Mouse (Mus musculus) hindlimb bud, embryonic 11.5 days (tissue): ENCODE measurements around the gene Lin28a.
A peak's percentile ranks its signal among the peaks of the same experiment; 100 is the strongest.
"Not testable (repeated sequence)": the region's sequence is repeated elsewhere in the genome, so short reads cannot be mapped to it uniquely, and the experiment has no call there.

Source experiments
- DNase-seq: peaks from one replicate; pipeline ENCODE4 v3.0.0-alpha.2; 2012; ENCODE audit warnings: low read depth, low spot score; ENCODE audit errors: extremely low spot score

Lin28a gene

GRCm38 (mm10) chr4:133988289-133988688 is 30.4 kb downstream of the Lin28a start:
- not testable (repeated sequence) for DNase-seq

GRCm38 (mm10) chr4:133982936-133983335 is 35.7 kb downstream of the Lin28a start:
- no peak for DNase-seq

DNA sequence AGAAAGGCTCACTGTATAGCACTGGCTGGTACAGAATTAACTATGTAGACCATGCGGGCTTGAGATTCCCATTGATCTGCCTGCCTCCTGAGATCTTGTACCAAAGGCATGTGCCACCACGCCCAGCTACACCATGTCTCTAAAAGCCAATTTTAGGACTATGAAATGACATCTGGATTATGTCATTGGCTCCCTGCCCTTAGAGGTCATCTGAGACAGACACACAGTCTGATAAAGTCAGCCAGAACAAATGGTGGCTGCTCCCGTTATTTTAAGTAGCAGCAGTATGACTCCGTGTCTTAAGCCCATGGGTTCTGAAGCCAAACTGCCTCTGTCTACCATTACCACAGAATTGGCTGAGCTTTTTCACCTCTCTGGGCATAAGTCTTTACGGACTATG is 38.1 kb downstream of the Lin28a start:
- DNase-seq: no peak

- DNase-seq: no peak
Observed at GRCm38 (mm10) chr4:133978021-133978711, 40.5 kb downstream of the Lin28a start.

DNA sequence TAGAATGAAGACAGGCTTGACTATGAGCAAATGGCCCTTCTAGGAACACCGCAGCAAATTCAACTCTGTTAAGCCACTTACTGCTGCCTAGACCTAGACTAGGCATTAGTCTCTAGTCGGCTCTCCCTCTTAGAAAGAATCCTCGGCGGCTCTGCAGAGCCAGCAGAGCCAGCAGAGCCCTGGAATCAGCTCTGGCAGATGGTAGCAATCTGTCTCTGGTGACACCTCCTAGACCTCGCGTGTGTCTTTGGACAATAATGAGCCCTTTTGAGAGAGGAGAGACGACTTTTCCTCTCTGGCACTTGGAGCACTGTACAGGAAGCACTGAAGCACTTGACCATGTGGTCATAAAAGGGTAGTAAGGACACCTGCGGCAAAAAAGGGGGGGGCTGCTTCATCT is 46.9 kb downstream of the Lin28a start:
- no peak for DNase-seq

GRCm38 (mm10) chr4:133970876-133971275 is 47.8 kb downstream of the Lin28a start:
- no peak for DNase-seq

- no peak for DNase-seq
Observed at GRCm38 (mm10) chr4:133970196-133970595, 48.4 kb downstream of the Lin28a start.

GRCm38 (mm10) chr4:133969114-133969770 is 49.4 kb downstream of the Lin28a start:
- no peak for DNase-seq

DNA sequence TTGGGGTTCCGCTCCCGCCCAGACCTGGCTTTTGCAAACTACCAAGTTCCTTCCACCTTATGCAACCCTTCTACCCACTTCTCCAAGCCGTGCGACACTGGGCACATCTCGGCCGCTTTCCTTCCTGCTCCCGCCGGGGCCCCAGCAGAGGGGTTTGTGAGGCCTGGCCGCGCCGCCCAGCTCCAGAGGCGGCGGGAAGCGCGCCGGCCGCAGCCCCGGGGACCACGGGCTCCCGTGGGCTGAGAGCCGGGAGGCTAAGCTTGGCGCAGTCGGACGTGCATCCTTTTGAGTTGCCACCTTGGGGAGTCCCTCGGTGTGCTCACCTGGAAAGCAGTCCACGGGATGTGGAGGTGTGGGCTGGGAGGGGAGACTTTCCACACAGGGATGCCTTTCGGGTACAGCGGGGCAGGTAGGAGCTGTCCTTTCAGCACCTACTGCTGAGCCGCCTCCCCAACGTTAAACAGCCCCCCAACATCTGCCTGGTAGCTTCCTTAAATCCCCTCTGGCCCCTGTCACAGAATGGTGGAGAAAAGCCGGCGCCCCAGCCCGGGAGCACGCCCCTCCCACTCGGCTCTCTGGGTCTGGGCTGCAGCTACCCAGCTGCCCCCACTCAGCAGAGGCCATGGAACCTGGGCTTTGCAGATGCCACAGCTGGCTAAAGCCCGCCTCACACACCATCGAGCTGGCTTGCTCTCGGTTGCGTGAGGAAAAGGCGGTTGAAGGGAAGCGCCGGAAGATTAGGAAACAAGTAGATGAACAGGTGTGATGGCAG is 50.3 kb downstream of the Lin28a start, which contains the start of gene Hmgn2:
Gene Hmgn2, minus strand, starts transcription at position 501 of the 772 bp plus-strand sequence.
- no peak for DNase-seq

DNA sequence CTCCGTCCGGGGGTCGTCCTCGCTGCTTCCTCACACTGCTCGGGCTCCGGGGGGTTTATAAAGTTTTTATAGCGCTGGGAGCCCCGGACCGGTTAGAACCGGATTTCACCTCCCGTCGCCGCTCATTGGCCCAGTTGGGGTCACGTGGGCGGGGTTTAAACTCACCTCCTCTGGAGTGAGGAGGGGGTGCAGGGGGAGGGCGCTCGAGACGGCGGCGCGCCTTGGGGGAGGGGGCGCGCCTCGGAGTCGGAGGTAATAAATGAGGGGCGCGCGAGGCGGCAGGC is 50.8 kb downstream of the Lin28a start:
- peak; percentile 85 for DNase-seq

DNA sequence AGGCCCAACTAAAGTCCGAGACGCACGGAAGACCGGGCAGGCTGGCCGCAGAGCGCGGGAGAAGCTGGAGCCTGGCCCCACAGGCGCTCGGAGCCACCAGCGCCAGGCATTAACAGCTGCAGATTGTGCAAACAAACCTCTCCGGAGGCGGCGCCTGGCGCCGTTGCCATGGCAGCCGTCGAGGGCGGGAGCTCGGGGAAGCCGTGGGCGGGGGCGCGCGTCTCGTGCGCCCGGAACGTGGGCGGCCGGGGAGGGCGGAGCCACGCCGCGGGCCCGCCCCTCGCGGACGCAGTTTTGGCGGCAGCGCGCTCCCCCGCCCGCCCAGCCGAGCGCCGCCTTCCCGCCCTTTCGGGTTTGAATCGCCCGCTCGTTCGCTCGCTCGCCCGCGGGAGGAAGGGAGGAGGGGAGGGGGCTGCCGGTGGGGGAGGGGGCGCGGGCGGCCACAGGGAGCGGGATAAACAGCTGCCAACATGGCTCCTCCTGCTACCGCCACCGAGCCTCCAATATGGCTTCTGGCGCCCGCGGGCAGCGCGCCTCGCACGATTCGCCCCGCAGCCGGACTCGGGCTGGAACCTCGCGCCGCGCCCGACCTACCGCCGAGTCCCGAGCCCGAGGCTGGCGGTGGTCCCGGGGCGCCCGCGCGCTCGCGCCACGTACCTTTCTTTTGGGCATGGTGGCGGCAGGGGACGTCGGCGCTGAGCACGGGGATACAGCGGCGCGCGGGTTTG is 51.3 kb downstream of the Lin28a start:
- no peak for DNase-seq

GRCm38 (mm10) chr4:133966271-133966940 is 52.2 kb downstream of the Lin28a start:
- DNase-seq: no peak

DNA sequence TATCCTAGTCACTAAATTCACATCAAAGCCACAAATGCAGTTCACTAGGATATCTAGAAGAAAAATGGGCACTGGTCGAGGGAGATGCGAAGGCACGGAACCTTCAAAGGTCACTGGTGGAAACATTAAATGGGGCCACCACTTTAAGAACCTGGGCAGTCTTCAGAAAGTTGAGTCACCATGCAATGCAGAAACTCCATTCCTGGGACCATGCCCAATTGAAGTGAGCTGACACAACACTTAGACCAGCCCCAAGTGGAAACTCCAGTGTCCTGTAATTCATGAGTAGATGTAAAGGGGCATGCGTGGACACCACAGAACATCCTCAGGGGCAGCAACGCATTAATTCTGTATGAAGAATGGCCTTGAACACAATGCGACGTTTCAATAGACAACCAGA is 56.1 kb downstream of the Lin28a start:
- no peak for DNase-seq

DNA sequence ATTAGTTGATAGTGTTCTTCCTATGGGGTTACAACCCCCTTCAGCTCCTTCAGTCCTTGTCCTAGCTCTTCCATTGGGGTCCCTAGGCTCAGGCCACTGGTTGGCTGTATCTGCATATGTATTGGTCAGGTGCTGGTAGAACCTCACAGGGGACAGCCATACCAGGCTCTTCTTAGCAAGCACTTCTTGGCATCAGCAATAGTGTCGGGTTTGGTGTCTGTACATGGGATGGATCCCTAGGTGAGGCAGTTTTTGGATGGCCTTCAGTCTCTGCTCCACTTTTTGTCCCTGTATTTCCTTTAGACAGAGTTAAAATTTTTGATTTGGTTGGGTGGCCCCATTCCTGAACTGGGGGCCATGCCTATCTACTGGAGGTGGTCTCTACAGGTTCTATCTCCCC is 59.8 kb downstream of the Lin28a start:
- DNase-seq: no peak

GRCm38 (mm10) chr4:133956358-133956757 is 62.3 kb downstream of the Lin28a start:
- DNase-seq: no peak
